13 mouse cellular contexts compared by ENCODE assay signal in genomic region chr6:49904001-49904400, GRCm38 (mm10).
DNase-seq lines count a peak whose midpoint lies in the region; ATAC-seq lines count a peak whose summit lies in the region.
"Had no signal": no experiment of that assay in that cellular context is flagged by ENCODE, and none has a peak within 500 bp of the region (broad histone marks: within the 10 kb centered on the region; RNA-seq: fewer than 3 reads in every experiment).

No protein-coding gene starts in this region.

- WGBS in kidney, embryonic 14.5 days, result 35% methylated on average over 6 of the region's 6 CpGs
- WGBS in limb, embryonic 12.5 days, result 29% methylated on average over 6 of the region's 6 CpGs

- no peak for DNase-seq in kidney, postnatal 36 days
- DNase-seq in MN1 (ENCODE audit: low spot score), result peak; percentile 8
- DNase-seq in embryo, embryonic 9.5 days (ENCODE audit: extremely low spot score), result peak; percentile 1
- no peak for DNase-seq in thymus, postnatal 25 days
- no peak for DNase-seq in gastrocnemius, postnatal 10 days
- no peak for DNase-seq in adrenal gland, postnatal 14 days
- DNase-seq: cerebellum, adult 9-10 months; gastrocnemius, postnatal 25 days; lung, adult 18-20 months; midbrain, embryonic 14.5 days had no signal

- ATAC-seq in kidney, embryonic 14.5 days (ENCODE audit: low FRiP score, low TSS enrichment), result peak; percentile 71; the same call in 1 of the 2 replicates
- ATAC-seq in limb, embryonic 12.5 days (ENCODE audit: insufficient number of reproducible peaks, insufficient read depth, low FRiP score, low TSS enrichment, low read depth), result peak; percentile 80; the same call in 1 of the 2 replicates
- ATAC-seq: inflammation-experienced regulatory T-cells, adult 6 months had no signal

- no peaks in the 10 kb centered on the region for H3K27me3 ChIP-seq in kidney, embryonic 14.5 days (ENCODE audit: control insufficient read depth, insufficient read depth, low read length)
- H3K27me3 ChIP-seq in limb, embryonic 12.5 days, result no peaks in the 10 kb centered on the region

- H3K36me3 ChIP-seq in kidney, embryonic 14.5 days (ENCODE audit: control insufficient read depth, insufficient read depth, low read length), result no peaks in the 10 kb centered on the region
- no peaks in the 10 kb centered on the region for H3K36me3 ChIP-seq in limb, embryonic 12.5 days

- H3K27ac ChIP-seq in kidney, embryonic 14.5 days (ENCODE audit: low read depth, low read length), result no peak overlapping the region
- no peak overlapping the region for H3K27ac ChIP-seq in limb, embryonic 12.5 days

- H3K4me3 ChIP-seq in kidney, embryonic 14.5 days (ENCODE audit: low read length), result no peak overlapping the region
- H3K4me3 ChIP-seq in limb, embryonic 12.5 days (replicated peaks), result no peak overlapping the region

- no peak overlapping the region for H3K4me2 ChIP-seq in kidney, embryonic 14.5 days (replicated peaks; ENCODE audit: low read depth, low read length)
- no peak overlapping the region for H3K4me2 ChIP-seq in limb, embryonic 12.5 days

- H3K4me1 ChIP-seq in kidney, embryonic 14.5 days (ENCODE audit: control insufficient read depth, insufficient read depth, low read length), result no peaks in the 10 kb centered on the region
- H3K4me1 ChIP-seq in limb, embryonic 12.5 days (replicated peaks), result peaks cover 10% of the 10 kb centered on the region

- H3K9me3 ChIP-seq in kidney, embryonic 14.5 days (ENCODE audit: control insufficient read depth, low read length), result no peaks in the 10 kb centered on the region
- H3K9me3 ChIP-seq in limb, embryonic 12.5 days, result no peaks in the 10 kb centered on the region

- no peak overlapping the region for H3K9ac ChIP-seq in kidney, embryonic 14.5 days (ENCODE audit: low read depth, low read length)
- no peak overlapping the region for H3K9ac ChIP-seq in limb, embryonic 12.5 days (replicated peaks)

Comparison
In these comparisons a context has a peak if more than half of its experiments do, and no peak if none do; other contexts are left out.
1. DNase-seq: peak in MN1 (single experiment) and embryo, embryonic 9.5 days (single experiment); none in kidney, postnatal 36 days (0 of 2), thymus, postnatal 25 days (single experiment), gastrocnemius, postnatal 10 days (single experiment) and adrenal gland, postnatal 14 days (single experiment).